Mouse (Mus musculus) intestine, embryonic 14.5 days (tissue): ENCODE results near the gene Pla2g6. TPM values are rescaled to one million over a fixed set of nuclear protein-coding genes. Genes with fewer than 3 reads are reported as not detected.

Experiments used
- ATAC-seq: fragments of 200-750 bp; cut with Nextera tagmentation; replicated peaks from 2 replicates; pipeline ENCODE4 v1.8.0; 2017; ENCODE audit warnings: low read depth, moderate number of reproducible peaks, moderate TSS enrichment, moderate library complexity; ENCODE audit not compliant: low FRiP score, low TSS enrichment
- DNase-seq: peaks from one replicate; pipeline ENCODE4 v3.0.0-alpha.2; 2018; ENCODE audit warnings: low spot score
- H3K27ac ChIP-seq: fragments of 300-500 bp; sonication (generic); 2 replicates; pipeline ENCODE4 v1.5.1; 2014; ENCODE audit warnings: low read depth, mild to moderate bottlenecking, control low read depth
- H3K27me3 ChIP-seq: fragments of 300-500 bp; sonication (generic); replicated peaks from 2 replicates; pipeline ENCODE4 v1.6.1; 2014; ENCODE audit warnings: low read length, control low read depth; ENCODE audit not compliant: control insufficient read depth, insufficient read depth
- H3K36me3 ChIP-seq: fragments of 300-500 bp; sonication (generic); 2 replicates; pipeline ENCODE4 v1.6.1; 2014; ENCODE audit warnings: low read length, control low read depth; ENCODE audit not compliant: control insufficient read depth, insufficient read depth
- H3K4me1 ChIP-seq: fragments of 300-500 bp; sonication (generic); replicated peaks from 2 replicates; pipeline ENCODE4 v1.6.1; 2014; ENCODE audit warnings: low read length, control low read depth, mixed read lengths; ENCODE audit not compliant: control insufficient read depth, insufficient read depth
- H3K4me2 ChIP-seq: fragments of 300-500 bp; sonication (generic); 2 replicates; pipeline ENCODE4 v1.6.1; 2014; ENCODE audit warnings: low read length
- H3K4me3 ChIP-seq: fragments of 300-500 bp; sonication (generic); 2 replicates; pipeline ENCODE4 v1.5.1; 2014; ENCODE audit warnings: low read depth, low read length, control low read depth, mixed read lengths
- H3K9ac ChIP-seq: fragments of 300-500 bp; sonication (generic); 2 replicates; pipeline ENCODE4 v1.6.1; 2014; ENCODE audit warnings: mild to moderate bottlenecking, low read length
- H3K9me3 ChIP-seq: fragments of 300-500 bp; sonication (generic); 2 replicates; pipeline ENCODE4 v1.6.1; 2016; ENCODE audit warnings: low read length, control low read depth; ENCODE audit not compliant: control insufficient read depth
- WGBS: fragments of 180-500 bp; shearing (Covaris S2); extraction: QIAGEN DNeasy Blood & Tissue Kit; methylation state at CpG from one replicate; pipeline ENCODE4 v1.1.7; 2014; 5-methylcytosine and 5-hydroxymethylcytosine counted together
- polyA plus RNA-seq: library from polyadenylated mRNA; unstranded; fragments of >200 nt; fragmentation: Nextera tagmentation; extraction: Ambion mirVana; gene quantifications from 2 replicates; pipeline ENCODE4 v1.2.1, GENCODE M21; 2014

Gene Pla2g6
- 17.0 and 20.7 TPM in 2 replicates for polyA plus RNA-seq

GRCm38 (mm10) chr15:79328058-79328938 lies at the start of gene Pla2g6:
TSS of gene Pla2g6 (minus strand) at chr15:79328390.
- DNase-seq (peak; percentile 99), ATAC-seq (peak; percentile 95)
- Histone ChIP-seq H3K4me1 (peaks cover 22% of the 10 kb centered on the region), H3K36me3 (no peaks in the 10 kb centered on the region), H3K9ac (peak within 1 kb of the TSS; percentile 78), H3K27me3 (no peaks in the 10 kb centered on the region), H3K4me2 (peak within 1 kb of the TSS; percentile 83), H3K9me3 (no peaks in the 10 kb centered on the region), H3K4me3 (peak within 1 kb of the TSS; percentile 62), H3K27ac (peak within 1 kb of the TSS; percentile 93)
- WGBS, result 4% methylated on average over 43 of the region's 46 CpGs

GRCm38 (mm10) chr15:79377681-79378080 lies 49.5 kb upstream of the Pla2g6 start:
- no peak for ATAC-seq
- H3K36me3 ChIP-seq, result peaks cover 57% of the 10 kb centered on the region
- H3K27ac ChIP-seq, result no peak overlapping the region
- no peak overlapping the region for H3K9ac ChIP-seq
- H3K4me3 ChIP-seq, result no peak overlapping the region
- no peaks in the 10 kb centered on the region for H3K4me1 ChIP-seq
- H3K4me2 ChIP-seq, result no peak overlapping the region
- no peak for DNase-seq
- H3K27me3 ChIP-seq, result no peaks in the 10 kb centered on the region
- H3K9me3 ChIP-seq, result no peaks in the 10 kb centered on the region
- 85% methylated on average over 6 of the region's 6 CpGs for WGBS

- no peak overlapping the region for H3K9ac ChIP-seq
- no peaks in the 10 kb centered on the region for H3K27me3 ChIP-seq
- H3K4me1 ChIP-seq, result 0 out of 2 replicates have a peak, but pooled peaks cover under 1% of the 10 kb centered on the region
- no peak overlapping the region for H3K4me3 ChIP-seq
- no peak overlapping the region for H3K4me2 ChIP-seq
- H3K27ac ChIP-seq, result 0 out of 2 replicates have a peak overlapping the region, but pooled peaks have one; percentile 16
- DNase-seq, result no peak
- H3K36me3 ChIP-seq, result peaks cover 69% of the 10 kb centered on the region
- WGBS, result 48% methylated on average over 3 of the region's 3 CpGs
- ATAC-seq, result no peak
- H3K9me3 ChIP-seq, result no peaks in the 10 kb centered on the region
Observed at GRCm38 (mm10) chr15:79374760-79375159, 46.6 kb upstream of the Pla2g6 start.

GRCm38 (mm10) chr15:79370281-79370843 lies 42.2 kb upstream of the Pla2g6 start:
- Histone ChIP-seq H3K36me3 (peaks cover 61% of the 10 kb centered on the region), H3K9ac (no peak overlapping the region), H3K27me3 (no peaks in the 10 kb centered on the region), H3K4me3 (no peak overlapping the region), H3K9me3 (no peaks in the 10 kb centered on the region), H3K27ac (peak overlapping the region; percentile 14; the same call in 1 of the 2 replicates), H3K4me2 (no peak overlapping the region), H3K4me1 (peaks cover 20% of the 10 kb centered on the region)
- ATAC-seq (no peak), DNase-seq (no peak)
- 82% methylated on average over 7 of the region's 7 CpGs for WGBS

- no peak for ATAC-seq
- no peak for DNase-seq
- WGBS, result 67% methylated on average over 15 of the region's 15 CpGs
- Histone ChIP-seq H3K9me3 (no peaks in the 10 kb centered on the region), H3K27ac (peak overlapping the region; percentile 84; the same call in 1 of the 2 replicates), H3K27me3 (no peaks in the 10 kb centered on the region), H3K4me2 (no peak overlapping the region), H3K9ac (no peak overlapping the region), H3K4me1 (peaks cover 20% of the 10 kb centered on the region), H3K36me3 (peaks cover 61% of the 10 kb centered on the region), H3K4me3 (no peak overlapping the region)
Observed at GRCm38 (mm10) chr15:79369452-79370280, 41.5 kb upstream of the Pla2g6 start.

GRCm38 (mm10) chr15:79368861-79369440 lies 40.8 kb upstream of the Pla2g6 start:
- peak overlapping the region; percentile 84 for H3K27ac ChIP-seq
- ATAC-seq (peak; percentile 26), DNase-seq (no peak)
- H3K36me3 ChIP-seq, result peaks cover 58% of the 10 kb centered on the region
- no peak overlapping the region for H3K4me3 ChIP-seq
- H3K27me3 ChIP-seq, result no peaks in the 10 kb centered on the region
- no peak overlapping the region for H3K4me2 ChIP-seq
- H3K9ac ChIP-seq, result no peak overlapping the region
- H3K4me1 ChIP-seq, result peaks cover 20% of the 10 kb centered on the region
- WGBS, result 60% methylated on average over 8 of the region's 8 CpGs
- no peaks in the 10 kb centered on the region for H3K9me3 ChIP-seq

GRCm38 (mm10) chr15:79368313-79368811 lies 40.2 kb upstream of the Pla2g6 start:
- H3K4me3 ChIP-seq, result no peak overlapping the region
- ATAC-seq (peak; percentile 88), DNase-seq (peak; percentile 80)
- H3K4me1 ChIP-seq, result peaks cover 20% of the 10 kb centered on the region
- no peaks in the 10 kb centered on the region for H3K27me3 ChIP-seq
- peak overlapping the region; percentile 84 for H3K27ac ChIP-seq
- peaks cover 59% of the 10 kb centered on the region for H3K36me3 ChIP-seq
- H3K9me3 ChIP-seq, result no peaks in the 10 kb centered on the region
- WGBS, result 18% methylated on average over 14 of the region's 14 CpGs
- H3K9ac ChIP-seq, result no peak overlapping the region
- H3K4me2 ChIP-seq, result peak overlapping the region; percentile 23

GRCm38 (mm10) chr15:79366402-79366801 lies 38.2 kb upstream of the Pla2g6 start:
- ATAC-seq (no peak), DNase-seq (no peak)
- Histone ChIP-seq H3K9me3 (no peaks in the 10 kb centered on the region), H3K27me3 (no peaks in the 10 kb centered on the region), H3K36me3 (peaks cover 62% of the 10 kb centered on the region), H3K4me2 (no peak overlapping the region), H3K4me1 (peaks cover 22% of the 10 kb centered on the region), H3K9ac (no peak overlapping the region), H3K4me3 (no peak overlapping the region), H3K27ac (no peak overlapping the region)
- 94% methylated on average over 5 of the region's 5 CpGs for whole genome bisulfite sequencing
